Mouse (Mus musculus) olfactory bulb, adult 2 months (tissue): ENCODE measurements around the gene Maz.

ENCODE experiments used
- CTCF ChIP-seq: fragments of 200-500 bp; IDR thresholded peaks from 2 replicates; pipeline ENCODE4 v1.5.1; 2012; ENCODE audit warnings: low read depth, mild to moderate bottlenecking, low read length, moderate library complexity; ENCODE audit not compliant: insufficient read depth
- POLR2A ChIP-seq: fragments of 200-500 bp; IDR thresholded peaks from 2 replicates; pipeline ENCODE4 v1.6.1; 2012; ENCODE audit warnings: mild to moderate bottlenecking, low read depth, low read length, moderate library complexity; ENCODE audit not compliant: insufficient read depth

GRCm38 (mm10) chr7:127024755-127025555 is 1.9 kb downstream of the Maz start:
- TF ChIP-seq POLR2A (no peak), CTCF (peak; percentile 32)
